Mouse (Mus musculus) megakaryocyte, embryonic 14.5 days (primary cell): ENCODE results near the gene Sufu.

Experiments used
- FLI1 ChIP-seq: IDR thresholded peaks from 2 replicates; pipeline ENCODE4 v1.6.1; 2012; ENCODE audit warnings: low read length, inconsistent platforms, mixed read lengths
- GATA1 ChIP-seq: IDR thresholded peaks from 3 replicates; pipeline ENCODE4 v1.6.1; 2012; ENCODE audit warnings: mixed read lengths, low read length, inconsistent platforms, borderline replicate concordance

- TF ChIP-seq GATA1 (no peak), FLI1 (no peak)
Observed at GRCm38 (mm10) chr19:46356701-46357138, 40.0 kb upstream of the Sufu start.
